Mouse (Mus musculus): ENCODE measurements at regions not wholly inside any gene's neighbourhood (a gene's known extent, or its start where the extent isn't known, plus 50 kb on each side); places are given as distances from the start of the nearest gene placed in this dataset.
A peak's percentile ranks its signal among the peaks of the same experiment; 100 is the strongest.

- Histone ChIP-seq H3K4me1 (replicated peaks) (no peaks in the 10 kb centered on the region), H3K36me3 (no peaks in the 10 kb centered on the region), H3K9me3 (no peaks in the 10 kb centered on the region), H3K27ac (replicated peaks) (no peak overlapping the region), H3K4me2 (no peak overlapping the region), H3K4me3 (no peak overlapping the region), H3K9ac (no peak overlapping the region), H3K27me3 (no peaks in the 10 kb centered on the region)
- 64% methylated on average over 1 of the region's 1 CpGs for WGBS
- ATAC-seq (ENCODE audit: low read depth) = no peak
Observed at GRCm38 (mm10) chr16:52818976-52819375, 365.1 kb upstream of the Alcam start.

GRCm38 (mm10) chr16:52811219-52811618 lies 357.3 kb upstream of the Alcam start:
- Histone ChIP-seq H3K9ac (no peak overlapping the region), H3K27me3 (no peaks in the 10 kb centered on the region), H3K4me1 (replicated peaks) (no peaks in the 10 kb centered on the region), H3K9me3 (no peaks in the 10 kb centered on the region), H3K4me2 (no peak overlapping the region), H3K36me3 (no peaks in the 10 kb centered on the region), H3K4me3 (no peak overlapping the region), H3K27ac (replicated peaks) (no peak overlapping the region)
- ATAC-seq (ENCODE audit: low read depth) = no peak
- WGBS = 74% methylated on average over 3 of the region's 3 CpGs

- Histone ChIP-seq H3K4me2 (no peak overlapping the region), H3K4me1 (replicated peaks) (no peaks in the 10 kb centered on the region), H3K4me3 (no peak overlapping the region), H3K9me3 (no peaks in the 10 kb centered on the region), H3K36me3 (no peaks in the 10 kb centered on the region), H3K9ac (no peak overlapping the region), H3K27me3 (no peaks in the 10 kb centered on the region), H3K27ac (replicated peaks) (no peak overlapping the region)
- ATAC-seq (ENCODE audit: low read depth) = no peak
Observed at GRCm38 (mm10) chr16:52804365-52804764, 350.5 kb upstream of the Alcam start.

GRCm38 (mm10) chr16:52799715-52800392 lies 346.0 kb upstream of the Alcam start:
- Histone ChIP-seq H3K36me3 (no peaks in the 10 kb centered on the region), H3K9ac (no peak overlapping the region), H3K4me2 (no peak overlapping the region), H3K4me3 (no peak overlapping the region), H3K27me3 (no peaks in the 10 kb centered on the region), H3K4me1 (replicated peaks) (no peaks in the 10 kb centered on the region), H3K27ac (replicated peaks) (no peak overlapping the region), H3K9me3 (no peaks in the 10 kb centered on the region)
- ATAC-seq (ENCODE audit: low read depth) = no peak
- 49% methylated on average over 4 of the region's 4 CpGs for WGBS

- peak; percentile 40; the same call in 1 of the 2 replicates for ATAC-seq (ENCODE audit: low read depth)
- Histone ChIP-seq H3K27ac (replicated peaks) (no peak overlapping the region), H3K4me1 (replicated peaks) (no peaks in the 10 kb centered on the region), H3K9me3 (no peaks in the 10 kb centered on the region), H3K36me3 (no peaks in the 10 kb centered on the region), H3K4me2 (no peak overlapping the region), H3K9ac (no peak overlapping the region), H3K27me3 (no peaks in the 10 kb centered on the region), H3K4me3 (no peak overlapping the region)
- WGBS = 54% methylated on average over 1 of the region's 1 CpGs
Observed at GRCm38 (mm10) chr16:52795184-52795583, 341.3 kb upstream of the Alcam start.

- Histone ChIP-seq H3K9me3 (no peaks in the 10 kb centered on the region), H3K27ac (replicated peaks) (no peak overlapping the region), H3K36me3 (no peaks in the 10 kb centered on the region), H3K9ac (no peak overlapping the region), H3K27me3 (no peaks in the 10 kb centered on the region), H3K4me1 (replicated peaks) (no peaks in the 10 kb centered on the region), H3K4me3 (no peak overlapping the region), H3K4me2 (no peak overlapping the region)
- WGBS = 77% methylated on average over 1 of the region's 1 CpGs
- no peak for ATAC-seq (ENCODE audit: low read depth)
Observed at GRCm38 (mm10) chr16:52789946-52790345, 336.1 kb upstream of the Alcam start.

GRCm38 (mm10) chr16:52747744-52748143 lies 293.9 kb upstream of the Alcam start:
- H3K9ac ChIP-seq = no peak overlapping the region
- 58% methylated on average over 3 of the region's 3 CpGs for WGBS
- 0 out of 2 replicates have a peak, but pooled peaks have one; percentile 43 for ATAC-seq (ENCODE audit: low read depth)
- no peak overlapping the region for H3K4me3 ChIP-seq
- H3K27ac ChIP-seq (replicated peaks) = no peak overlapping the region
- H3K36me3 ChIP-seq = no peaks in the 10 kb centered on the region
- H3K9me3 ChIP-seq = no peaks in the 10 kb centered on the region
- H3K4me1 ChIP-seq (replicated peaks) = no peaks in the 10 kb centered on the region
- no peaks in the 10 kb centered on the region for H3K27me3 ChIP-seq
- no peak overlapping the region for H3K4me2 ChIP-seq

- 85% methylated on average over 3 of the region's 3 CpGs for WGBS
- Histone ChIP-seq H3K4me2 (no peak overlapping the region), H3K9me3 (no peaks in the 10 kb centered on the region), H3K27ac (replicated peaks) (no peak overlapping the region), H3K4me1 (replicated peaks) (no peaks in the 10 kb centered on the region), H3K9ac (no peak overlapping the region), H3K36me3 (no peaks in the 10 kb centered on the region), H3K4me3 (no peak overlapping the region), H3K27me3 (no peaks in the 10 kb centered on the region)
- ATAC-seq (ENCODE audit: low read depth) = no peak
Observed at GRCm38 (mm10) chr16:52746186-52746585, 292.3 kb upstream of the Alcam start.

- Histone ChIP-seq H3K27me3 (no peaks in the 10 kb centered on the region), H3K27ac (replicated peaks) (no peak overlapping the region), H3K4me2 (no peak overlapping the region), H3K36me3 (no peaks in the 10 kb centered on the region), H3K4me1 (replicated peaks) (no peaks in the 10 kb centered on the region), H3K9ac (no peak overlapping the region), H3K4me3 (no peak overlapping the region), H3K9me3 (no peaks in the 10 kb centered on the region)
- ATAC-seq (ENCODE audit: low read depth) = no peak
- 77% methylated on average over 5 of the region's 5 CpGs for WGBS
Observed at GRCm38 (mm10) chr16:52744720-52745119, 290.8 kb upstream of the Alcam start.

- Histone ChIP-seq H3K4me3 (no peak overlapping the region), H3K9me3 (no peaks in the 10 kb centered on the region), H3K27me3 (no peaks in the 10 kb centered on the region), H3K4me2 (no peak overlapping the region), H3K4me1 (replicated peaks) (no peaks in the 10 kb centered on the region), H3K36me3 (no peaks in the 10 kb centered on the region), H3K27ac (replicated peaks) (no peak overlapping the region), H3K9ac (no peak overlapping the region)
- no peak for ATAC-seq (ENCODE audit: low read depth)
- WGBS = 71% methylated on average over 3 of the region's 3 CpGs
Observed at GRCm38 (mm10) chr16:52742166-52742565, 288.3 kb upstream of the Alcam start.

- ATAC-seq (ENCODE audit: low read depth) = no peak
- WGBS = 80% methylated on average over 3 of the region's 3 CpGs
- H3K9ac ChIP-seq = no peak overlapping the region
- H3K4me3 ChIP-seq = no peak overlapping the region
- no peak overlapping the region for H3K4me2 ChIP-seq
- no peak overlapping the region for H3K27ac ChIP-seq (replicated peaks)
- H3K4me1 ChIP-seq (replicated peaks) = no peaks in the 10 kb centered on the region
- no peaks in the 10 kb centered on the region for H3K36me3 ChIP-seq
- no peaks in the 10 kb centered on the region for H3K9me3 ChIP-seq
- H3K27me3 ChIP-seq = no peaks in the 10 kb centered on the region
Observed at GRCm38 (mm10) chr16:52726120-52726844, 272.4 kb upstream of the Alcam start.

- H3K4me2 ChIP-seq = no peak overlapping the region
- no peaks in the 10 kb centered on the region for H3K36me3 ChIP-seq
- no peaks in the 10 kb centered on the region for H3K4me1 ChIP-seq (replicated peaks)
- no peak overlapping the region for H3K27ac ChIP-seq (replicated peaks)
- H3K9ac ChIP-seq = no peak overlapping the region
- H3K27me3 ChIP-seq = no peaks in the 10 kb centered on the region
- H3K4me3 ChIP-seq = no peak overlapping the region
- ATAC-seq (ENCODE audit: low read depth) = no peak
- no peaks in the 10 kb centered on the region for H3K9me3 ChIP-seq
- 90% methylated on average over 1 of the region's 1 CpGs for WGBS
Observed at GRCm38 (mm10) chr16:52718231-52718932, 264.5 kb upstream of the Alcam start.

Data from neural tube, embryonic 13.5 days (tissue).